Mouse (Mus musculus) megakaryocyte, embryonic 14.5 days (primary cell): ENCODE results near the gene Ankrd39. TPM values are rescaled to one million over a fixed set of nuclear protein-coding genes. Genes with fewer than 3 reads are reported as not detected.

Source experiments
- H3K27me3 ChIP-seq: replicated peaks from 2 replicates; pipeline ENCODE3; 2012; ENCODE audit warnings: inconsistent platforms
- H3K36me3 ChIP-seq: replicated peaks from 2 replicates; pipeline ENCODE3; 2012; ENCODE audit warnings: low read length, inconsistent platforms, mixed read lengths
- H3K4me1 ChIP-seq: 2 replicates; pipeline ENCODE4 v1.6.1; 2012; ENCODE audit warnings: inconsistent platforms
- H3K4me3 ChIP-seq: replicated peaks from 2 replicates; pipeline ENCODE3; 2012; ENCODE audit warnings: moderate library complexity, mild to moderate bottlenecking, inconsistent platforms
- H3K9me3 ChIP-seq: 2 replicates; pipeline ENCODE4 v1.6.1; 2012; ENCODE audit warnings: inconsistent platforms
- FLI1 ChIP-seq: IDR thresholded peaks from 2 replicates; pipeline ENCODE4 v1.6.1; 2012; ENCODE audit warnings: low read length, inconsistent platforms, mixed read lengths
- GATA1 ChIP-seq: IDR thresholded peaks from 3 replicates; pipeline ENCODE4 v1.6.1; 2012; ENCODE audit warnings: mixed read lengths, low read length, inconsistent platforms, borderline replicate concordance
- polyA plus RNA-seq: library from polyadenylated mRNA; stranded (reverse); fragments of >175 nt; gene quantifications from 2 replicates; pipeline ENCODE4 v1.2.3, GENCODE M21; 2012; ENCODE audit warnings: low replicate concordance; ENCODE audit not compliant: insufficient read depth

Ankrd39 gene
- polyA plus RNA-seq, 1 experiment, result 7.9 TPM

- no peak for TF ChIP-seq GATA1
- no peak for TF ChIP-seq FLI1
- Histone ChIP-seq H3K27me3 (peaks cover 95% of the 10 kb centered on the region), H3K4me3 (peak overlapping the region; percentile 94), H3K9me3 (no peaks in the 10 kb centered on the region), H3K36me3 (peaks cover 22% of the 10 kb centered on the region), H3K4me1 (peaks cover 68% of the 10 kb centered on the region)
Observed at GRCm38 (mm10) chr1:36555798-36556395, 8.7 kb upstream of the Ankrd39 start.

GRCm38 (mm10) chr1:36554633-36555399 is 7.6 kb upstream of the Ankrd39 start:
- Histone ChIP-seq H3K4me3 (no peak overlapping the region), H3K36me3 (peaks cover 28% of the 10 kb centered on the region), H3K27me3 (peaks cover 96% of the 10 kb centered on the region), H3K9me3 (no peaks in the 10 kb centered on the region), H3K4me1 (peaks cover 60% of the 10 kb centered on the region)
- TF ChIP-seq FLI1 (no peak), GATA1 (no peak)

- peaks cover 34% of the 10 kb centered on the region for H3K36me3 ChIP-seq
- no peaks in the 10 kb centered on the region for H3K9me3 ChIP-seq
- no peak overlapping the region for H3K4me3 ChIP-seq
- peaks cover 39% of the 10 kb centered on the region for H3K4me1 ChIP-seq
- peaks cover 85% of the 10 kb centered on the region for H3K27me3 ChIP-seq
- no peak for TF ChIP-seq FLI1
- no peak for TF ChIP-seq GATA1
Observed at GRCm38 (mm10) chr1:36552506-36552905, 5.3 kb upstream of the Ankrd39 start.

GRCm38 (mm10) chr1:36551904-36552303 is 4.7 kb upstream of the Ankrd39 start:
- Histone ChIP-seq H3K36me3 (peaks cover 34% of the 10 kb centered on the region), H3K9me3 (no peaks in the 10 kb centered on the region), H3K4me3 (no peak overlapping the region), H3K4me1 (peaks cover 36% of the 10 kb centered on the region), H3K27me3 (peaks cover 79% of the 10 kb centered on the region)
- no peak for TF ChIP-seq GATA1
- no peak for TF ChIP-seq FLI1

- peaks cover 34% of the 10 kb centered on the region for H3K4me1 ChIP-seq
- H3K9me3 ChIP-seq, result no peaks in the 10 kb centered on the region
- peaks cover 34% of the 10 kb centered on the region for H3K36me3 ChIP-seq
- TF ChIP-seq FLI1, result no peak
- TF ChIP-seq GATA1, result no peak
- H3K4me3 ChIP-seq, result no peak overlapping the region
- peaks cover 63% of the 10 kb centered on the region for H3K27me3 ChIP-seq
Observed at GRCm38 (mm10) chr1:36550075-36550863, 3.0 kb upstream of the Ankrd39 start.

DNA sequence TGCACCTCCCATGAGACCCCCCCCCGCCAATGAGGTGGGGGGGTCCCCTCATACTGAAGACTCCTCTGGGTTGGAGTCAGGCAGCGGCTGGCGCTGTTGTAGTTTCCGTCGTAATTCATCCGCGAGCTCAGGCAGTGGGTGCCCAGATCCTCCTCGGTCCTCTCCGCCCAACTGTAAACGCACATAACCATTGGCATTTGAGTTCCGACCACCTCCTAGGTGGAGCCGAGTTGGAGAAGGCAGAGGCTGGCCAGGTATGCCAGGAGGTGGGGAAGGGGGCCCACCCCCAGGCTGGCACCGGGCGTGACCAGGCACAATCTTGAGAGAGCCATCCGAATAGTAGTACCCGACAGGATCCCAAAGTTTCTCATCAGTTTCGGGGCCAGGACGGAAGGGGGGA is 2.2 kb upstream of the Ankrd39 start:
- TF ChIP-seq GATA1 (no peak), FLI1 (no peak)
- H3K9me3 ChIP-seq, result no peaks in the 10 kb centered on the region
- H3K36me3 ChIP-seq, result peaks cover 34% of the 10 kb centered on the region
- peaks cover 26% of the 10 kb centered on the region for H3K4me1 ChIP-seq
- peaks cover 55% of the 10 kb centered on the region for H3K27me3 ChIP-seq
- no peak overlapping the region for H3K4me3 ChIP-seq

DNA sequence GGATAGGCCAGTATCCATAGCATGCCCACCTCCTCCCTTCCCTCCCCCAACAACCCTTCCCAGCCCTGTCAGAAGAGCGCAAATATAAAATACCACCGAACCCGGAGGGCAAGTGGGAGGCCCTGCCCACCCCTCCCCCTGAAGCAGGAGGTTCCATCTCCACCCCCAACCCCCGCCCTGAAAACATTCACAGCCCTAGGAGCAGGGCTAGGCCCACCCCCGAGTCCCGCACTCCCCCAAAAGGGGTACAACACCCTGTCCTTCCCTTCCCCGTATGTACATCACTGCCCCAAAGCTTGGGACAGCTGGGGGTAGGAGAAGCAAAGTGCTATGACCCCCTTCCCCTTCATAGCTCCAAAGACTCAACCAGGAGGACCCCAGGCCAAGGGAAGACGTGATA is 1.5 kb upstream of the Ankrd39 start:
- H3K9me3 ChIP-seq, result no peaks in the 10 kb centered on the region
- peaks cover 48% of the 10 kb centered on the region for H3K27me3 ChIP-seq
- TF ChIP-seq FLI1, result no peak
- TF ChIP-seq GATA1, result no peak
- H3K4me3 ChIP-seq, result no peak overlapping the region
- peaks cover 39% of the 10 kb centered on the region for H3K36me3 ChIP-seq
- peaks cover 25% of the 10 kb centered on the region for H3K4me1 ChIP-seq

DNA sequence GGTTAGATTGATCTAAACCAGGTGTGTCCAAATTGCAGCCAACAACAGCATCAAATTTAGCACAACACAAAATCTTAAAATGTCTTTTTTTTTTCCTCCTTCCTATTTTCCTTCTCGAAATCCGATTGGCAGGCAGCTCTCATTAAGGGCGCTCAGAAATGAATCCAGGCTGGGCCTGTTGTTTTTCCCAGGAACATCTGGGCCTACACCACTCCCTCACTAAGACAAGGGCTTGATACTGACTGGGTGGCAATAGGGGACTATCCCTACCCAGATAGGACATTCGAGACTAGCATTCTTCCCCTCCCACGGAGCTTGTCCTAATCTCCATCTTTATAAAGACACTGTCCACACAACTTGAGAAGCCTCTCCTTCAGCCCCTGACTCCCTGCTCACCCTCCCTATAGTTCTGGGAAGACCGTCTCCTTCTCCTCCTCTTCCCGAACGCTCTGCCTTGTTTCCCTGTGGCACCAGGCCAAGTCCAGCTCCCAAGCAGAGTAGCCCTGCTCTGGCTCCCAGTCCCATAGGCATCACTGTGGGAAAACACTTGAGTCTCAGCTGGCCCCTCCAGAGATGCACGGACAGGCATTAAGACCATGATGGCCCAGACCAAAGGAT is 845 bp upstream of the Ankrd39 start:
- H3K9me3 ChIP-seq, result no peaks in the 10 kb centered on the region
- TF ChIP-seq GATA1, result no peak
- TF ChIP-seq FLI1, result no peak
- H3K4me1 ChIP-seq, result peaks cover 25% of the 10 kb centered on the region
- peaks cover 41% of the 10 kb centered on the region for H3K27me3 ChIP-seq
- peaks cover 42% of the 10 kb centered on the region for H3K36me3 ChIP-seq
- no peak overlapping the region for H3K4me3 ChIP-seq

DNA sequence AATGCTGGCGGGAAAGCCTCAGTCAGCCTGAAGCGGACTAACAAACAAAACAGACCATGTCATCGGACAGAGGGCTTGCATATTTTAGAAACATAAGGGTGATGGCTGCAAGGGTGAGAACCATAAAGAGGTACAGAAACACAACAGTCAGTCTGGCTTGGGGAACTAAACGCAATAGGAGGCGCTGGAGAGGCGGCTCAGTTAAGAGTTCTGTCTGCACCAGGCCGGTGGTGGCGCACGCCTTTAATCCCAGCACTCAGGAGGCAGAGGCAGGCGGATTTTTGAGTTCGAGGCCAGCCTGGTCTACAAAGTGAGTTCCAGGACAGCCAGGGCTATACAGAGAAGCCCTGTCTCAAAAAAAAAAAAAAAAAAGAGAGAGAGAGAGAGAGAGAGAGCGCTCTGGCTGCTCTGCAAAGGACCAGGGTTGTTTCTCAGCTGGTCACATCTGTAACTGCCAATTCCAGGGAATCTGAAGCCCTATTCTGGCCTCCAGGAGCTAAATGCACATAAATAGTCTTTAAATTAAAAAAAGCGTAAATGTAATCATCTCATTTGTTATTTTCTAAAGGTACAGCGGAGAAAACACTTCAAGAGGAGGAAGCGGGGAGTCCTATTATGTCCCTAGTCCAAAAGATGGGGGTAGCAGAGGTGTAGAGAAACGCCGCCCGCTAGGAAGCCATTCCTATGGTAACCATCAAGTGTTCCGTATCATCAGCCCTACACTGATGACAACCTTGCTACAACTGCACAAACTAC is 1.2 kb downstream of the Ankrd39 start:
- H3K27me3 ChIP-seq, result peaks cover 24% of the 10 kb centered on the region
- TF ChIP-seq FLI1 (no peak), GATA1 (no peak)

More for the DNA sequence above, 1.2 kb downstream of the Ankrd39 start:
- Histone ChIP-seq H3K4me3 (peak overlapping the region; percentile 98), H3K36me3 (peaks cover 44% of the 10 kb centered on the region), H3K9me3 (no peaks in the 10 kb centered on the region), H3K4me1 (peaks cover 20% of the 10 kb centered on the region)
